Mouse (Mus musculus) olfactory bulb, adult 2 months (tissue): ENCODE results near the gene Lrrc51.

Source experiments
- CTCF ChIP-seq: fragments of 200-500 bp; IDR thresholded peaks from 2 replicates; pipeline ENCODE4 v1.5.1; 2012; ENCODE audit warnings: low read depth, mild to moderate bottlenecking, low read length, moderate library complexity; ENCODE audit not compliant: insufficient read depth
- POLR2A ChIP-seq: fragments of 200-500 bp; IDR thresholded peaks from 2 replicates; pipeline ENCODE4 v1.6.1; 2012; ENCODE audit warnings: mild to moderate bottlenecking, low read depth, low read length, moderate library complexity; ENCODE audit not compliant: insufficient read depth

- TF ChIP-seq POLR2A (no peak), CTCF (no peak)
These were observed 31.7 kb downstream of the Lrrc51 start for GRCm38 (mm10) chr7:101901969-101902368.
